Mouse (Mus musculus): ENCODE measurements around the gene Olfr1442. TPM values are rescaled to one million over a fixed set of nuclear protein-coding genes. Genes with fewer than 3 reads are reported as not detected.
"Not testable (repeated sequence)": the region's sequence is repeated elsewhere in the genome, so short reads cannot be mapped to it uniquely, and the experiment has no call there.

Gene Olfr1442
- not detected for total RNA-seq (2022)

DNA sequence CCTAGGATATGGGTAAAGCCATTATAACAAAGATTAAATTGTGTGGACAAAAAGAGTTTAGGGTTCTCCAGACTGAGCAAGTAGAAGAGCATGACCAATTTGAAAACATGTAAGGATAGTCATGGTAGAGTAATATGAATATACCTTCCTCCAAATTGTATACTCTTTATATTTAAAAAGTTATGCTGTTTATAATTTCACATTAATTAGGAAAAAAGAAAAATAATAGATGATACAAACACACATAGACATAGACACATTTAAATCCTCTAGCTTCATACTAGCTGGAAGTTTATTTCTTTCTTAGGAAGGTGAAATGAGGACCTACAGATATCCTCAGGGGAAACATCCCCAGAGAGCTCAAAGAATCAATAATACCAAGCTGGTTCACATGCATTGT is at the start of gene Olfr1442:
TSS of gene Olfr1442 (plus strand) at position 301 of the 400 bp plus-strand sequence.
- no peak for DNase-seq (ENCODE audit: low spot score in 2 of 2)

DNA sequence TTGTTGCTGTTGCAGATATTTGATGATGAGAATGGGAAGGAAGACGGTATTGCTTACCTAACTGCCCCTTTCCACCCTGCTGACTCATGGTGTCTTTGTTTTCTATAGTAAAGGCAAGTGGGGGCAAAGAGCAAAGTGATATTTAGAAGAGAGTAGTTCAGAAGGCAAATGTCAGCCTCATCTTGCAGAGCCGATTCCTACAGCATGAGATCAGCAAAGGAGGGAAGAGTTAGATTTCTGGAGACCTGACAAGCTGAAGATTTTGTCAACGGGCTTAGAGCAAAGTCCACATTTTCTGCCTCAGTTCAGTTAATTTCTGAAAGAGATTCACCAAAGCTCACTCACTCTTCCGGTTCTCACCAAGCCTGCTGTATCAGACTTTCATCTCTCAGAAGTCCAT is 37.1 kb upstream of the Olfr1442 start, which contains the start of gene Glyat:
TSS of gene Glyat (plus strand) at position 133 of the 400 bp plus-strand sequence.
- DNase-seq (ENCODE audit: low spot score in 2 of 2) = no peak

DNA sequence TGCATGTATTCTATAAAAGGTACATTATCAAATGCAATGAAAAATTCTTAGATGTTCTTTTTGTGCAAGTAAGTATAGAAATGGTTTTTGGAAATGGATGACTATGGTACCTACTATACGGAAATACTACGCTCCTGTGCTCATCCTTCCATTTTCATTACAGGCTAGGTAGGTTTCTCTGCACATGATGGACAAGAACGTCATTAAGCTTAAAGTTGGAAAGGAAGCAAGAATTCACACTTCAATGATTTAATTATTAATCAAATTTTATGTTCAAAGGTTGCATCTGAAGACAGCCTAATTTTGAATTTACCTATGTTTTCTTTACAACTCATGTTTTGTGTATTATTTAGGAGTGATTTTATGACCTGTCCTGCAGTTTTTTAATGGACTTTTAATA is 36.0 kb upstream of the Olfr1442 start:
- DNase-seq (ENCODE audit: low spot score in 2 of 2) = no peak

DNA sequence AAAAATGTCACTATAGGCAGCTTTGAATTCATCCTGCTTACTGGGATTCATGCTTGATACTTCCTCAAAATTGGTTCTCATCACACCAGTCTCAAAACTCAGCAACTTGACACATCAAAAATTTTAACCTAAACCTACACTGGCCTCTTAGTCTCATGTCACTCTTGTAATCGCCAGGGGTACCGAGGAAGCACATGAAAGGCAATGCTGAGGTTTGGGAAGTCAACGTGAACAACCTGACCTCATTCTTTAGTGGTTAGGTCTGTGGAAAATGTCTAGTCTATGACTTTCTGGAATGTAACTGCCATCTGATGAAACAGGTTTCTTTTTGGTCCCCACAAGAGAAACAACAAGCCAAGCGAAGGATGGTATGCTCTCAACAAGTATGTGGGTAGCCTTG is 35.3 kb upstream of the Olfr1442 start:
- DNase-seq (ENCODE audit: low spot score in 2 of 2) = no peak

DNA sequence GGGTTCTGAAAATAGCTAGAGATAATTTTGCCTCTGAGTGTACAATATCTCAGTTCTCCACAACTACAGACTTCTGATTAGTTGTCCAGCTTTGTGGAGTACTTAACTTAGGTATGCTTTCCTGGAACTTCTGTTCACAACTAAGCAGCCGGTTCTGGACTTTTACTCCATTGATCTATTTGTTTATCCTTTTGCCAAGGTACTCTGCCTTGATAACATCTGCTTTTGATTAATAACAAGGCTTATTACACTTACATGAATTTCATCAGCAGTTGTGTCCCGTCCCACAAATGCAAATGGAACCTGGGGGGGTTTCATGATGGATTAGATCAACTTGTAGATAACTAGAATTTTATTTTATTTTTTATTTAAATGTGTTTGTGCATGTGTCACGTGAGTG is 33.4 kb upstream of the Olfr1442 start:
- no peak for DNase-seq (ENCODE audit: low spot score in 2 of 2)

DNA sequence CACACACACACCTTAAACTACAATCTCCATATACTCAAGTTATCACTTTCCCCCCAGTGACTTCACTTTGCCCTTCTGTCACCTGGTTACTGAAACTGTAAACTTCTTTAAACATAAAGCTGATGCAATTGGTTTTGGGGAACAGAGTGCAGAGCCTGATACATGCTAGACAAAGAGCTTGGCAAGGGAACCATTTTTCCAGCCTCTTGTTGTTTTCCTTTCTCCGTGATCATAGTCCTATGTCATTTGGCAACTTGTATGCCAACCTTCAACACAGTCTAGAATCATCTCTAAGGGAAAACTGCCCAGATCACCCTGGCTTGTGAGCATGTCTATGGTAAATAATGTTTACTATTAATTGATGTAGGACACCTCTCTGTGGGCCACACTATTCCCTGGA is 32.2 kb upstream of the Olfr1442 start:
- DNase-seq (ENCODE audit: low spot score in 2 of 2) = no peak

DNA sequence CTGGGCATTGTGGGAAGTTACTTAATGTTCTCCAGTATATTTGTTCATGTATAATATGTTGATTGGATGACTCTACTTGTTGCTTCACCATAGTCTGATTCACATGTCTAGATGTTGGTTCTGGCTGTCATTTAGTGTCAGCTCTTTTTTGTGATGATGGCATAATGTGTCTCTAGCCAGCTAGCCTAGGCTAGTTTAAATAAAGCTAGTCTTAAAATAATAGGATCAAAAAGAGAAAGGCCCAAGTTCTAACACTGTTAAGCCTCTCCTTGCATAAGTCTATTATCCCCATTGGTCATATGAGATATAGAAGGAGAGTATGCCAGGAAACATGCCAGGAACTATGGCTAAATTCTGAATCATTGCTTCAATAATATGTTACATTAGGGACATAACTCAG is 20.7 kb upstream of the Olfr1442 start:
- no peak for DNase-seq (ENCODE audit: low spot score in 2 of 2)

DNA sequence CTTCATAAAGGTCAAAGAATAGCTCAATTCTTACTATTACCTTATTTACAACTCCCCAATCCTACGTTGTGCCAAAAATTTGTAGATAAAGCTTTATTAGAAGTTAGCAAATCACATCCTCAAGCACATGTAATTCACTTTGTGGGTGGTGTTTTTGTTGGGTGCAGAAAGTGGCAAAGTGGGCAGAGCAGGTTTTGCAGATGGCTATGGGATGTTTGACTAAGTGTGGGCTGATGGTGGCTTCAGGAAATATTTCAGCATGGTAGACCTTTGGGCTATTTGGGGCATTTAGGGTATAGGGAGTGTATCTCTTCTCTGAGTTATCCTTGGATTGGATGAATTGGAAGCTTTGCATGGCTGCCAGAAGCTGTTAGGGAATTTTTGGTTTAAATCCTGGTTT is 4.1 kb upstream of the Olfr1442 start:
- DNase-seq (ENCODE audit: low spot score in 2 of 2) = no peak

DNA sequence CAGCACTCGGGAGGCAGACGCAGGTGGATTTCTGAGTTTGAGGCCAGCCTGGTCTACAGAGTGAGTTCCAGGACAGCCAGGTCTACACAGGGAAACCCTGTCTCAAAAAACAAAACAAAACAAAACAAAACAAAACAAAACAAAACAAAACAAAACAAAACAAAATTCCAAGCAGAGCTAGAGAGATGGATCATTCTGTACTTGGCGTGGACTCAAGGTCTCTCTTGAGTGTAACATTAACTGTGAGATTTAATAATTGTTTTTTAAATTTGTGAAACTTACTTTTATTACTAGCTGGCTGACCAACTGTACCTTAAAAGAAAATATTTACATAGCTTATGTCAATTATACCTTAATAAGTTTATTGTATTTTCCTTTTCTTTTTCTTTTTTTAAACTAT is 1.6 kb upstream of the Olfr1442 start:
- not testable (repeated sequence) for DNase-seq (ENCODE audit: low spot score in 2 of 2)

DNA sequence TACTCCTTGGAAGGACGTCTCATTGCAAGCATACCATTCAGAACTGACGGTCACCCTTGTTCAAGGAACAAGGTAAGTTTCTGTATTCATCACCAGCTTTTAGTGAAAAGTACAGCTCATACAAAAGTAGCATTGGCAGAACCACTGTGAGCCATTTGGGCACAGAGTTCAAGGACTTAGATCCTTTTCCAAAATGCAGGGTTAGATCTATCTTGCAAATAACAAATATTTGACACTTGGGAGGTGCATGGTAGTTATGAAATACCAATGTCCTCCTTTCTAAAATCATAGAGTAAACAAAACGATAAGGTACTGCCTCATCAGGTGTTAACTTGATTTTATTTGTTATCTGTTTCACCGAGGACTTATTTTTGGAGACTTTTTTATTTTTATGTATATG is 812 bp downstream of the Olfr1442 start:
- no peak for DNase-seq (ENCODE audit: low spot score in 2 of 2)

DNA sequence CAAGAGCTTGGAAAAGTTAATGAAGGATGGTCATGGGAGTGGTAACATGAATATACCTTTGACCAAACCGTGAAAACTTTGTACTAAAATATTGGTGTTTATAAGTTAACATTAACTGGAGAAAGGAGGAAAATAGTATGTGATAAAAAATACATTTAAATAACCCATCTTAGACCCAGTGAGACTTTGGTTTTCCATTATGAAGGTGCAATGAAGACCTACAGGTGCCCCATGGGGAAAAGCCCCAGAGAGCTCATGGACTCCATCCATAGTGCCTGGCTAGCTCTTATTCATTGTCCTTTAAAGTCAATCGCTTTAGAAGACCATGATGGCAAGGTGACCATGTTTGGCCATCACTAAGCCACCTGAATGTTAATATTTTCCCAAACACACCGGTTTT is 7.6 kb downstream of the Olfr1442 start, which contains the start of gene Olfr1443:
TSS of gene Olfr1443 (plus strand) at position 301 of the 400 bp plus-strand sequence.
- no peak for DNase-seq (ENCODE audit: low spot score in 2 of 2)

DNA sequence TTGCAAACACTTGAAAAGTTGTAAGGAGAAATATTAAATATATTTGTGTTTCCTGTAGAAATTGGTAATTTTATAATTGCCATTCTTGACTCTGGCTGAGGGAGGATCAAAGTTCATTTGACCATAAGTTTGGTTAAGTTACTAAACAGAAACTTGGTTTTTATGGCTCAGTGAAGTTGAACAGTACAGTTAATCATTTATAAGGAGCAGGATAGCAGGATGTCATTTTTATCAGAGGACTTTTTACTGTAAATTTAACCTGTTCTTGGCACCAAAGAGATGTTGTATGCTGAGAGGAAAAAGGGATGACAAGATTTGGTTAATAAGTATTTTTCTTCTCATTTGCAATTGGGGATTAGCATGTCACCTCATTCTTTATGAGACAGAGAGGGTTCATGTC is 14.4 kb downstream of the Olfr1442 start:
- DNase-seq (ENCODE audit: low spot score in 2 of 2) = no peak

DNA sequence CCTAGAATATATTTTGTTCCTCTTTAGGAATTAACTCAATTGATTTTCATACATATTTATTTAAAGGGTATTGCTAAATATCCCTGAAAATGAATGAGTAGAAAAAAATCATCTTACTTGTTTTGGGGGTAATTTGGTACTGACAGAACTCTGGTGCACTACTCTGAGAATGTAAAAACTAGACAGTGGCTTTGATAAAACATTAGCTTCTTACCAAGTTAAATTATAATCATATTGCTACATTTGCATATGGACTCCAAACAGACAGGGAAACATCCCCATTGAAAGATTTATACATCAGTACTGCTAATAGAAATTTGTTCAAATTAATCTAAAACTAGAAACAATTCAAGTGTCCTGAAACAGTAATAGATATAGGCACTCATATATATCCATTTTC is 15.0 kb downstream of the Olfr1442 start:
- DNase-seq (ENCODE audit: low spot score in 2 of 2) = no peak

DNA sequence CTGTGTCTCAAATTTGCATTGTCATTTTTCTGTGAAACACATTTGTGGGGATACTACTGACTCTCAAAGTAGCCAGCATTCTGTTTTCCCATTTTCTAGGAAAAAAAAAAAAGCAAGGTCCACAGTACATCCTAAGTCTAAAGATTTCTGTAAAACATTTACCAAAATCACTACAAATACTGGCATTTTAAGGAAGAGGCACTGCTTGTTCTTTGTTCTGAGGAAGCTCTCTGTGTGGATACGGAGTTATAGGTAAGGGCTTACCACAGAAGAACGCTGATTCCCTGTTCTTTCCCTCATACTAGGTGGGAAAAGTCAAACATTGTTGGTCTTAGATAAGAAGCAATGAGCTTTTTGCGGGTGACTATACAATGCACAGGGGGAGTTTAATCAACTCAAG is 25.4 kb downstream of the Olfr1442 start, which contains the start of gene Keg1:
TSS of gene Keg1 (plus strand) at position 197 of the 400 bp plus-strand sequence.
- no peak for DNase-seq (ENCODE audit: low spot score in 2 of 2)

DNA sequence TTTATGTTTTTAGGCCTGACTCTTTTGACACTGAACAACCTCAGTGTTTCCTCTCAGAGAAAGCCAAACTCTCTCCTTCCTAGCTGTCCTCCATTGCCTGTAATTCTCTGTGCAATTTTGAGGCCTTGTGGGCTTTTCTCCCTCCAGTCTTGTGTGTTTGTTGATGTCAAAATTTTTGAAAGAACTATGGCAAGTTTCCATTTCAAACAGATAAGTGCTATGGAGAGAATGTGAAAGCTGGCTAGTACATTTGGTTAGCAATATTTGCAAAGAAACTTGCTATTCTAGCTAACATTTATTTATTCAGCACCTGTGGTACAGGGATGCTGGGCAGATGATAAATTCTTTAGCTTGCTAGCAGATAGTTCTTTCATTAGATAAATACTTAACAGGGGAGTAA is 26.0 kb downstream of the Olfr1442 start:
- no peak for DNase-seq (ENCODE audit: low spot score in 2 of 2)

DNA sequence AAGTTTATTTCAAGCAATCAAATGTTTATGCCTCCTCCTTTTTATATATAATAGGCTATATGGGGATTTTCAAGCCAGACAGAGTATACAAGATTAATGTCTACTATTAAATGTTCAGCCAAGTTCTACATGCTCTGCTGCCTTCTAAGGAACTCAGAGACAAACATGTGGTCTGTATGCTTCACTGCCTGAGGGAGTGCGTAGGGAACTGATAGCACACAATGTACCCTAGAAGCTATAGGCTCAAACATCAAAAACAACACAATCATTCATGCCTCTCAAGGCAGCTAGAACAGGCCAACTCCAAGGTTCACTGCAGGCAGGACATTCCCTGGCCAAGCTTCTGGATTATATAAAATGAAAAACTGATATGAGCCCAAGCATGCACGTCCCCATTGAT is 38.2 kb downstream of the Olfr1442 start:
- no peak for DNase-seq (ENCODE audit: low spot score in 2 of 2)

DNA sequence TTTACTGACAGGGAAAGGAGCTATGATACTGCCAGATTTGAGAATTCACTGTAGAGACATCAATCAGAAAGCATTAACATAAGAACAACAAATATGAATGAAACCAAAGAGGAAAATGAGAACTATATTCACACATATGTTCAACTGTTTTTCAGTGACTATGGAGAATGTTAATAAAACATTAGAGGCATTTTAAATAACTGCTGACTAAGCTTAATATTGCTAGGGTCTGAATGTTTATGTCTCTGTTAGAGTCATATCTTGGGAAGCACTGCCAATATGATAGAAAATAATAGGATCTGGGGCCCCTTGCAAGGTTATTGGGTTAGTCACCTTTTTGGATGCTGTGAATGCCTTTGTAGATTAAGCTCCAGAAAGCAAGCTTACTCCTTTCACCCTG is 38.7 kb downstream of the Olfr1442 start:
- no peak for DNase-seq (ENCODE audit: low spot score in 2 of 2)

DNA sequence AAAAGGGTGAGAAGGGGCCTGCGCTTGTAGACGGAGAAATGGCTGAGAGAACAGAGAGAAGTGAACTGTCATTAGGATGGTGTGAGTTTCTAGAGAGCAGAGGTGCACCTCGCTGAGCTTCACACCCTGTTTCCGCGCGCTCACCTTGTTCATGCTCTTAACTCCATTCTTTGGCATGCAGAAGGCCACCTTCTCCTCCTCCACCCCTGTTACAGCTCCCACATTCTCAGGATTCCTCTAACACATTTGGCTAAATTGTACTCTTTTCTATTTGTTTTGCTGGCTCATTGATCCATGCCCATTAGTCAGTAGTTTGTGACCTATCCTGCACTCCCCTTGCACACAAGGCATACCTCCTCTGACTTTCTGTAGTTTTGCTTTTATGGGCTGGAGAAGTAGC is 49.0 kb downstream of the Olfr1442 start:
- DNase-seq (ENCODE audit: low spot score in 2 of 2) = no peak

DNA sequence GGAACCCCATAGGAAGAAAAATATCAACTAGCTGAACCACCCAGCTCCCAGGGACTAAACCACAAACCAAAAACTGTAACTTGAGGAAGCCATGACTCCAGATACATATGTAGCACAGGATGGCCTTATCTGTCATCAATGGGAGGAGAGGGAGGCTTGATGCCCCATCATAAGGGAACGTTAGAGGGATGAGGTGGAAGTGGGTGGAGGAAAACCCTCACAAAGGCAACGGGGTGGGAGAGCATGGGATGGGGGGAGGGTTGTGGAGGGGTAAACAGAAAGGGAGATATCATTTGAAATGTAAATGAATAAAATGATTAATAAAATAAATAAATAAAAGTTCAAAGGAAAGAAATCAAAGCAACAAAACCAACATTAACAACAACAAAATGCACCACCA is 50.2 kb downstream of the Olfr1442 start:
- no peak for DNase-seq (ENCODE audit: low spot score in 2 of 2)

DNA sequence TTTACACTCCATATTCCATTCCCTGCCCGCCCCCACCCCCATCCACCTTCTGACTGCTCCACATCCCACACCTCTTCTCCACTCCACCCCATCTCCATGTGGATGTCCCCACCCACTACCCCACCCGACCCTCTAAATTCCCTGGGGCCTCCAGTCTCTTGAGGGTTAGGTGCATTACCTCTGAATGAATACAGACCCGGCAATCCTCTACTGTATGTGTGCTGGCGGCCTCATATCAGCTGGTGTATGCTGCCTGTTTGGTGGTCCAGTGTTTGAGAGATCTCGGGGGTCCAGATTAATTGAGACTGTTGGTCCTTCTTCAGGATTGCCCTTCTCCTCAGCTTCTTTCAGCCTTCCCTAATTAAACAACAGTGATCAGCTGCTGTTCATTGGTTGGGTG is 50.7 kb downstream of the Olfr1442 start:
- DNase-seq (ENCODE audit: low spot score in 2 of 2) = not testable (repeated sequence)

DNA sequence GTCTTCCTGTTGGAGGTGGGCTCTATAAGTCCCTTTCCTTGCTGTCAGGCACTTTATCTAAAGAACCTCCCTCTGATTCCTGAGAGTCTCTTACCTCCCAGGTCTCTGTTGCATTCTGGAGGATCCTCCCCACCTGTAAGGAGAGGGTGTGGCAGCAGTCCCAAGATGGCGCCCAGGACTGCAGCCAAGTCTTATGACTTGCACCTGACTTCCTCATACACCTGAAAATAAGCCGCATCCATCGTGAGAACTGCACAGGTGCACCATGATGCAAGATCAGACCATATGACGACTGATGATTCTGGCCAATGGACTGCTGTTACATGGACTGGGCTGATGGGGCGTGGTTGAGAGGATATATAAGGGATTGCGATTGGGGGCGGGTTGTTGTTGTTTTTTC is 51.4 kb downstream of the Olfr1442 start:
- DNase-seq (ENCODE audit: low spot score in 2 of 2) = not testable (repeated sequence)

DNA sequence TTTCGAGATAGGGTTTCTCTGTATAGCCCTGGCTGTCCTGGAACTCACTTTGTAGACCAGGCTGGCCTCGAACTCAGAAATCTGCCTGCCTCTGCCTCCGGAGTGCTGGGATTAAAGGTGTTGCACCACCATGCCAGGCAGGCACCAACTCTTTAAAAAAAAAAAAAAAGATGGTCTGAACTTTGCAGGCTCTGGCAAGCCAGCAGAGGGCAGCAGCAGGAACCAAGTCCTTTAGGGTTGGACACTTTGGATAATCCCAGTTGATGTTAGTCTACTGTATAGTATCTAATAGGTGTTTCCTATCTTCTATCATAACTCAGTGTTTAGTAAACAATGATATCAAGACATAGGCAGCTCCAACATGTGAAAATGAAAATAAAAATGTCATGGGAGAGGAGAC is 52.1 kb downstream of the Olfr1442 start:
- peak in 1 of 2 experiments; percentile 5 for DNase-seq (ENCODE audit: low spot score in 2 of 2)

DNA sequence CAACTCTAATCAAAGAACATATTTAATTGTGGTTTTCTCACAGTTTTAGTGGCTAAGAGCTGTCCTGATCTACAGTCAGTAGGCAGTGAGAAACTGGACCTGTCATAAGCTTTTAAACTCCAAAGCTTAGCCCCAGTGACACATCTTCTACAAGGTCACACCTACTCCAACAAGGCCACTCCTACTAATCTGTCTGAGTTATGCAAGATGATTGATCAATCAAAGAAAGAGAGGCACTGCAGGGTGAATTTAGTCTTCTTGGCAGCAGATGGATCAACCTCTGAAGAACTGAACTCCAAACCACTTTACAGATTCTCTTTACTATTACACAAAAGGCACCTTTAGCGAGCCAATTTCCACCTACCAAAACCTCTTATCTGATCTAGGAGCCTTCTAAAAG is 55.6 kb downstream of the Olfr1442 start:
- no peak for DNase-seq (ENCODE audit: low spot score in 2 of 2)

All from gastrocnemius, adult 8-10 months (tissue).